Mouse (Mus musculus) cerebellum, adult 8-10 months (tissue): ENCODE measurements around the gene Btbd2.

Experiments
- DNase-seq: peaks from one replicate; pipeline ENCODE4 v3.0.0; 2022

Btbd2 gene

DNA sequence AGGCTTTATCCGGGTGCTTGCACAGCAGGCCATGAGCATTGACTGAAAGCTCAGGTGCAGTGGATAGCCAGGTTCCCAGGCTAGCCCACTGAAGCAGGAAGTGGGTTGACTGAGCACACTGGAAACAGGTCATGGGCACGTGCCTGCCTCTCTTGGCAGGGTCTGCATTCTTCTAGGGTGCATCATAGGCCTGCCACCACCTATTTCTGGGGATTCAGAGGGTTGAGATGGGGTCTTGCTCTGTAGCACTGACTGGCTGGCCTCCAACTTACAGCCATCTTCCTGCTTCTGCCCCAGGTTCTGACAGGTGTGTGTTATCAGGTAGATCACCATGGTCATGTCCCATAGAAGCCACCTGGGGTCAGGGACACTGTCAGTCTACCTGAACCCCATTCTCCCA is 51.9 kb downstream of the Btbd2 start:
- DNase-seq, result no peak

DNA sequence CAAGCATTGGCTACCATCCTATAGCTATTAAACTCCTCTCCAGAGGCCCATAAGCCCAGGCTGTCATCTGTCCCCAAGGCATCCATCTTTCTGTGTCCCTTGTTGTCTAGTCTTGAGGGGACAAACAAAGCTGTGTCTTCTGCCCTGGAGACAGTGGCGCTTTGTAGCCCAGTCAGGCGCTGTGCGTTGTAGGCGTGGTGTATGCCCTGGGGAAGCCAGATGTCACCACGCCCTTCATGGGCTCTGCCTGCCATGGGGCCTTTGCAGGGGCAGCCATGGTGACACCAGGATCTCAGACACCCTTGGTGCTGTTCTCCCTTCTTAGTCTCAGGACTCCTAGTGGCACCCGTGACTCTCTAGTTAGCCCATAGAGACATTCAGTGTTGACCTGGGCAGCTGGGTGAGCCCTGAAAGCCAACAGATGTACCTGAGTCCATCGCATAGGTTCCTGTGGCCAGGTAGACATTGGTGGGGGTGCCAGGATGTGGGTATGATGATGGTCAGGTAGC is 52.8 kb downstream of the Btbd2 start:
- peak; percentile 36 for DNase-seq

DNA sequence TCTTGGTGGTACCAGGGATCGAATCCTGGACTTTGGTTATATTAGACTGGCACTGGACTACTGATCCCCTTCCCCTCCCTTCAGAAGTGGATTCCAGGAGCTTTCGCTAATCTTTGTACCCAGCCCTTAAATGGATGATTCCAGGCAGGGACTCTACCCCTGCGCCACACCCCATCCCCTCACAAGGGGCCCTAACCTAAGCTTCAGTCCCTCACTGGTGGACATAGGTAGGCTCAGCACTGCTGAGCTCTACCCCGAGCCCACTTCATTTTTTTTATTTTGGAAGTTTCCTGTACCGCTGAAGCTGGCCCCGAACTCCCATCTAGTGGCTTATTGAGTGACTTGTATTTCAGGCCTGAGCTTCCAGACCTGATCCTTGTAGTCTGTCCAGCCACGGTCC is 53.5 kb downstream of the Btbd2 start:
- no peak for DNase-seq

DNA sequence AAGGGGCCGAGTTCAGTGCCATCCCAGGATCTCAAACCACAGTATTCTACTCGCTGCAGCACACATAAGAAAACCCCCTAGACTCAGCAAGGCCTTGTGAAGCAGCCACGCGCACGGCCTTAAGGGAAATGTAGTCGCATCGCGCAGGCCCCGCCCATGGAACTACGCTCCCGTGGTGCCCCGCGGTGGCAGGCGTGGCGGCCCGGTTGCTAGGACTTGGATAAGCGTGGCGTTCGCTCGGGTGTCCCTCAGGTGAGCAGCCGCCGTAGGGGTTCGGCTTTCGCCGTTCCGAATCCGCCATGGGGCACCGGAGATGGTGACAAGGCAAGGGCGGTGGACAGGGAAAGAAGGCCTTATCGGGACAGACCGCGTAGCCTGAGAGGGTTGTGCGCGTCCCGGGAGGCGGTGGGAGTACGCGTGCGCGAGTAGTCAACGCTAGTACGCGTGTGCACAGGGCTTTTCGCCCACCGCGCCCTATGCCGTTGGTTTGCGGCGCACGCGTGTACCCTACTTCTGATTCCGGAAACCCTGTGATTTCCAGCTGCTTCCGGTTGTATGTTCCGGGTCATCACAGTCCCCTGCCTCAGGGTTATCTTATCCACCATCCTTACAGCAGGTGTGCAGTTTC is 54.1 kb downstream of the Btbd2 start, which contains the start of the genes Scamp4 and Adat3:
Scamp4 (plus strand) TSS at position 175 of the 628 bp plus-strand sequence.
Adat3 (plus strand) TSS at position 183 of the 628 bp plus-strand sequence.
- peak; percentile 94 for DNase-seq

DNA sequence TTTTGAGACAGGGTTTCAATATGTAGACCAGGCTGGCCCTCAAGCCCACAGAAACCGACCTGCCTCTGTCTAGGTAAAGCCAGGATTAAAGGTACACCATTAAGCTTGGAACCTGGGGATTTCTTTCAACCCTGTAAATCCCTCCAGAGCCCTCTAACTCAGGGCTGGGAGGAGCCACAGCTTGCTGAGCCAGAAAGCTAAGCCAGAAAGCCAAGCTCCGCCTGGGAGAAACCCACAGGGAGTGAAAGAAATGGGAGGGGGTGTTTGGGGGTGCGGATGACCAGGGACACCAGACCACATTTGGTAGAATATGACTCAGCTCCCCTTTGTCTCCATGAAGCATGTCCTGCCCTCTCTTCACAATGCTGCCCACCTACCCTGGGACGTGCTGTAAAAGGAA is 60.6 kb downstream of the Btbd2 start:
- no peak for DNase-seq
